30 mouse cellular contexts compared by ENCODE assay signal in genomic region chr4:103048046-103048445, GRCm38 (mm10). TPM values are rescaled to one million over a fixed set of nuclear protein-coding genes. Genes with fewer than 3 reads are reported as not detected.
A peak's percentile ranks its signal among the peaks of the same experiment; 100 is the strongest.
DNase-seq lines count a peak whose midpoint lies in the region; ATAC-seq and TF ChIP-seq lines count a peak whose summit lies in the region.
"Had no signal": no experiment of that assay in that cellular context is flagged by ENCODE, and none has a peak within 500 bp of the region (broad histone marks: within the 10 kb centered on the region; RNA-seq: fewer than 3 reads in every experiment).

No protein-coding gene starts in this region.

- no peak for ATAC-seq in forebrain, embryonic 14.5 days
- ATAC-seq in forebrain, embryonic 13.5 days = no peak
- ATAC-seq: activated CD4-positive, CD25-positive, alpha-beta regulatory T cell, adult 4 months; hindbrain, postnatal 0 days; inflammation-experienced regulatory T-cells, adult 6 months had no signal

- H3K9ac ChIP-seq in forebrain, embryonic 14.5 days (ENCODE audit: low read length) = no peak overlapping the region
- H3K9ac ChIP-seq in forebrain, embryonic 13.5 days = no peak overlapping the region
- H3K9ac ChIP-seq: embryonic facial prominence, embryonic 13.5 days; forebrain, embryonic 12.5 days; heart, embryonic 13.5 days; hindbrain, embryonic 14.5 days had no signal

- no peaks in the 10 kb centered on the region for H3K27me3 ChIP-seq in forebrain, embryonic 14.5 days (replicated peaks; ENCODE audit: control insufficient read depth, insufficient read depth, low read length)
- no peaks in the 10 kb centered on the region for H3K27me3 ChIP-seq in forebrain, embryonic 13.5 days
- H3K27me3 ChIP-seq: embryonic facial prominence, embryonic 13.5 days; forebrain, embryonic 12.5 days; heart, embryonic 13.5 days had no signal

- DNase-seq in cerebellum, postnatal 10 days = peak; percentile 36 to 50
- DNase-seq in cerebellum, postnatal 4 days (ENCODE audit: low spot score in 2 of 2) = no peak
- DNase-seq in forebrain, embryonic 14.5 days (ENCODE audit: low spot score) = peak; percentile 3
- no peak for DNase-seq in layer of hippocampus, adult 2 months (ENCODE audit: low spot score in 2 of 2)
- no peak for DNase-seq in layer of hippocampus, postnatal 36 days
- no peak for DNase-seq in embryo, embryonic 11 days
- DNase-seq: adrenal gland, adult 8-10 months; adrenal gland, postnatal 25 days; cerebellum, adult 11-12 months; cerebellum, adult 9-10 months; gastrocnemius, postnatal 10 days; gastrocnemius, postnatal 36 days; heart, adult 2 months; heart, postnatal 14 days; heart, postnatal 4 days had no signal

- 85% methylated on average over 11 of the region's 11 CpGs for WGBS in forebrain, embryonic 14.5 days
- 91% methylated on average over 11 of the region's 11 CpGs for WGBS in forebrain, embryonic 13.5 days

- no peak overlapping the region for H3K4me2 ChIP-seq in forebrain, embryonic 14.5 days (ENCODE audit: low read length)
- H3K4me2 ChIP-seq in forebrain, embryonic 13.5 days = no peak overlapping the region
- H3K4me2 ChIP-seq: embryonic facial prominence, embryonic 13.5 days; forebrain, embryonic 12.5 days; heart, embryonic 13.5 days; hindbrain, embryonic 14.5 days had no signal

- no peaks in the 10 kb centered on the region for H3K4me1 ChIP-seq in forebrain, embryonic 14.5 days (ENCODE audit: control insufficient read depth, insufficient read depth, low read length)
- no peaks in the 10 kb centered on the region for H3K4me1 ChIP-seq in forebrain, embryonic 13.5 days
- H3K4me1 ChIP-seq: embryonic facial prominence, embryonic 10.5 days; embryonic facial prominence, embryonic 13.5 days; forebrain, embryonic 12.5 days; heart, embryonic 10.5 days; heart, embryonic 13.5 days had no signal

- H3K27ac ChIP-seq in forebrain, embryonic 14.5 days (ENCODE audit: low read depth, low read length) = no peak overlapping the region
- H3K27ac ChIP-seq in forebrain, embryonic 13.5 days = no peak overlapping the region
- H3K27ac ChIP-seq in layer of hippocampus, adult 2 months = no peak overlapping the region
- H3K27ac ChIP-seq: embryonic facial prominence, embryonic 10.5 days; embryonic facial prominence, embryonic 13.5 days; forebrain, embryonic 12.5 days; heart, adult 2 months; heart, embryonic 10.5 days; heart, embryonic 13.5 days; hindbrain, embryonic 14.5 days; hindbrain, postnatal 0 days had no signal

- no peaks in the 10 kb centered on the region for H3K9me3 ChIP-seq in forebrain, embryonic 14.5 days (replicated peaks; ENCODE audit: control insufficient read depth, low read length)
- H3K9me3 ChIP-seq in forebrain, embryonic 13.5 days (replicated peaks) = peaks cover 3% of the 10 kb centered on the region; the same call in 1 of the 2 replicates
- H3K9me3 ChIP-seq: embryonic facial prominence, embryonic 10.5 days; forebrain, embryonic 12.5 days; heart, embryonic 10.5 days had no signal

- TF ChIP-seq CTCF in layer of hippocampus, adult 2 months (conservative IDR thresholded peaks at IDR 0.05) = 0 out of 2 replicates have a peak, but pooled peaks have one; percentile 7

- H3K4me3 ChIP-seq in forebrain, embryonic 14.5 days (ENCODE audit: low read depth, low read length) = no peak overlapping the region
- H3K4me3 ChIP-seq in forebrain, embryonic 13.5 days = no peak overlapping the region
- no peak overlapping the region for H3K4me3 ChIP-seq in layer of hippocampus, adult 2 months
- H3K4me3 ChIP-seq: embryonic facial prominence, embryonic 10.5 days; embryonic facial prominence, embryonic 13.5 days; erythroblast, embryonic 14.5 days; forebrain, embryonic 12.5 days; heart, adult 2 months; heart, embryonic 10.5 days; heart, embryonic 13.5 days had no signal

- no peaks in the 10 kb centered on the region for H3K36me3 ChIP-seq in forebrain, embryonic 14.5 days (ENCODE audit: control insufficient read depth, insufficient read depth, low read length)
- no peaks in the 10 kb centered on the region for H3K36me3 ChIP-seq in forebrain, embryonic 13.5 days (ENCODE audit: poor library complexity, severe bottlenecking)
- H3K36me3 ChIP-seq: embryonic facial prominence, embryonic 13.5 days; forebrain, embryonic 12.5 days; heart, embryonic 10.5 days; heart, embryonic 13.5 days had no signal

RNA-seq across cellular contexts. Expression of gene Insl5, which starts 21.4 kb away (rescaled TPM):
- polyA plus RNA-seq in forebrain, embryonic 14.5 days (2014; fragmentation: Nextera tagmentation; extraction: Ambion mirVana) = not detected in 2 replicates
- 0.43 TPM in 1 of 2 replicates, not detected in the other for polyA plus RNA-seq in forebrain, embryonic 13.5 days (2015; fragmentation: Nextera tagmentation; extraction: Ambion mirVana)
- total RNA-seq in layer of hippocampus, adult 2 months (2021) = 1 to 10 TPM; 1.3 to 1.6 TPM
- total RNA-seq in layer of hippocampus, postnatal 36 days (2021) = 1 to 10 TPM; 1.5 to 2.0 TPM
- total RNA-seq: adrenal gland, adult 8-10 months; adrenal gland, postnatal 25 days; common myeloid progenitor, adult 5-6 weeks; ES-E14; gastrocnemius, adult 18-20 months; gastrocnemius, postnatal 10 days; gastrocnemius, postnatal 36 days; granulocyte monocyte progenitor cell, adult 5-6 weeks; heart, adult 2 months; heart, postnatal 14 days; heart, postnatal 4 days; hindbrain, postnatal 0 days had no signal
- polyA plus RNA-seq: activated CD4-positive, CD25-positive, alpha-beta regulatory T cell, adult 4 months; embryonic facial prominence, embryonic 13.5 days; erythroblast, embryonic 14.5 days; forebrain, embryonic 12.5 days; heart, adult 2 months; heart, embryonic 10.5 days; hindbrain, postnatal 0 days; inflammation-experienced regulatory T-cells, adult 6 months had no signal

Comparison
In these comparisons a context has a peak if more than half of its experiments do, and no peak if none do; other contexts are left out.
1. DNase-seq: peak in cerebellum, postnatal 10 days (2 of 2) and forebrain, embryonic 14.5 days (single experiment); none in cerebellum, postnatal 4 days (0 of 2), layer of hippocampus, adult 2 months (0 of 2), layer of hippocampus, postnatal 36 days (0 of 2) and embryo, embryonic 11 days (single experiment).